Mouse (Mus musculus) kidney, embryonic 14.5 days (tissue): ENCODE data around the gene Nav3. TPM values are rescaled to one million over a fixed set of nuclear protein-coding genes. Genes with fewer than 3 reads are reported as not detected.
"Not testable (repeated sequence)": the region's sequence is repeated elsewhere in the genome, so short reads cannot be mapped to it uniquely, and the experiment has no call there.

Experiments
- ATAC-seq: fragments of 200-750 bp; cut with Nextera tagmentation; 2 replicates; pipeline ENCODE4 v1.8.0; 2017; ENCODE audit warnings: moderate number of reproducible peaks, mild to moderate bottlenecking, moderate TSS enrichment, moderate library complexity; ENCODE audit not compliant: low FRiP score, low TSS enrichment
- H3K27ac ChIP-seq: fragments of 300-500 bp; sonication (generic); 2 replicates; pipeline ENCODE4 v1.5.1; 2014; ENCODE audit warnings: low read depth, mild to moderate bottlenecking, low read length, moderate library complexity, mixed read lengths
- H3K27me3 ChIP-seq: fragments of 300-500 bp; sonication (generic); 2 replicates; pipeline ENCODE4 v1.6.1; 2014; ENCODE audit warnings: mild to moderate bottlenecking, low read length; ENCODE audit not compliant: control insufficient read depth, insufficient read depth
- H3K36me3 ChIP-seq: fragments of 300-500 bp; sonication (generic); 2 replicates; pipeline ENCODE4 v1.6.1; 2014; ENCODE audit warnings: low read length, mixed read lengths; ENCODE audit not compliant: control insufficient read depth, insufficient read depth
- H3K4me1 ChIP-seq: fragments of 300-500 bp; sonication (generic); 2 replicates; pipeline ENCODE4 v1.6.1; 2014; ENCODE audit warnings: low read length, mixed read lengths; ENCODE audit not compliant: control insufficient read depth, insufficient read depth
- H3K4me2 ChIP-seq: fragments of 300-500 bp; sonication (generic); replicated peaks from 2 replicates; pipeline ENCODE4 v1.6.1; 2014; ENCODE audit warnings: low read depth, mild to moderate bottlenecking, low read length
- H3K4me3 ChIP-seq: fragments of 300-500 bp; sonication (generic); 2 replicates; pipeline ENCODE4 v1.5.1; 2014; ENCODE audit warnings: mild to moderate bottlenecking, low read length
- H3K9ac ChIP-seq: fragments of 300-500 bp; sonication (generic); 2 replicates; pipeline ENCODE4 v1.6.1; 2014; ENCODE audit warnings: low read depth, mild to moderate bottlenecking, low read length, moderate library complexity
- H3K9me3 ChIP-seq: fragments of 300-500 bp; sonication (generic); 2 replicates; pipeline ENCODE4 v1.6.1; 2016; ENCODE audit warnings: low read length; ENCODE audit not compliant: control insufficient read depth
- WGBS: fragments of 180-500 bp; shearing (Covaris S2); extraction: QIAGEN DNeasy Blood & Tissue Kit; methylation state at CpG from one replicate; pipeline ENCODE4 v1.1.7; 2014; 5-methylcytosine and 5-hydroxymethylcytosine counted together
- polyA plus RNA-seq: library from polyadenylated mRNA; unstranded; fragments of >200 nt; fragmentation: Nextera tagmentation; extraction: Ambion mirVana; gene quantifications from 2 replicates; pipeline ENCODE4 v1.2.1, GENCODE M21; 2014

The Nav3 gene
- polyA plus RNA-seq, 1 experiment from 2014 or later, result 5.0 TPM

GRCm38 (mm10) chr10:110001328-110001727 lies 454.7 kb downstream of the Nav3 start:
- H3K9ac ChIP-seq, H3K4me2 ChIP-seq, H3K36me3 ChIP-seq, H3K4me1 ChIP-seq, H3K4me3 ChIP-seq, H3K9me3 ChIP-seq, H3K27me3 ChIP-seq: not testable (repeated sequence)
- peak; percentile 24; the same call in 1 of the 2 replicates for ATAC-seq
- peak overlapping the region; percentile 4; the same call in 1 of the 2 replicates for H3K27ac ChIP-seq
- 61% methylated on average over 5 of the region's 5 CpGs for WGBS

GRCm38 (mm10) chr10:110000755-110001247 lies 455.2 kb downstream of the Nav3 start:
- no peaks in the 10 kb centered on the region for H3K9me3 ChIP-seq
- H3K4me2 ChIP-seq, result peak overlapping the region; percentile 17; the same call in 1 of the 2 replicates
- H3K4me1 ChIP-seq, result 0 out of 2 replicates have a peak, but pooled peaks cover 4% of the 10 kb centered on the region
- no peaks in the 10 kb centered on the region for H3K27me3 ChIP-seq
- no peaks in the 10 kb centered on the region for H3K36me3 ChIP-seq
- peak overlapping the region; percentile 73; the same call in 1 of the 2 replicates for H3K27ac ChIP-seq
- WGBS, result 9% methylated on average over 3 of the region's 3 CpGs
- peak; percentile 83 for ATAC-seq
- no peak overlapping the region for H3K9ac ChIP-seq
- H3K4me3 ChIP-seq, result no peak overlapping the region

DNA sequence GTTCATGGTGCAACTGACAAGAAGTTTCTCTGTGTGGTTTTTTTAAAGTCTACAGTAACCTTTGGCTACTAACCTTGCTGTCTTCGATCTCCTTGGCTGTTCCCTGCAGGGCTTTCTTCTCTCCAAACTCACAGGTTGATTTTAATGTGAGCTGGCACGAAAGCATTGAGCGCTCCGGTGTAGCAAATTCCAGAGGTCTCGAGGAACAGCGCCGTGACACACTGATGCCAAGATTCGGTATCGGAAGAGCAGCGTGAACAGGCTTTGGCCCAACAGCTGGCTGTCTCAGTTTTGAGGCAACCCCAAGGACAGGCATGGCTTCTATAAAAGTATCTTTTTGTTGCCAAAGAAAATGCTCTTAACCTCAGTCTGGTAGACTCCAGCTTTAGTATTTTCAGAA lies 456.1 kb downstream of the Nav3 start:
- Histone ChIP-seq H3K4me3 (peak overlapping the region; percentile 21), H3K9me3 (no peaks in the 10 kb centered on the region), H3K4me1 (0 out of 2 replicates have a peak, but pooled peaks cover 4% of the 10 kb centered on the region), H3K27me3 (no peaks in the 10 kb centered on the region), H3K9ac (peak overlapping the region; percentile 37; the same call in 1 of the 2 replicates), H3K36me3 (no peaks in the 10 kb centered on the region), H3K27ac (peak overlapping the region; percentile 73; the same call in 1 of the 2 replicates), H3K4me2 (peak overlapping the region; percentile 36)
- no peak for ATAC-seq
- WGBS, result 59% methylated on average over 10 of the region's 10 CpGs

DNA sequence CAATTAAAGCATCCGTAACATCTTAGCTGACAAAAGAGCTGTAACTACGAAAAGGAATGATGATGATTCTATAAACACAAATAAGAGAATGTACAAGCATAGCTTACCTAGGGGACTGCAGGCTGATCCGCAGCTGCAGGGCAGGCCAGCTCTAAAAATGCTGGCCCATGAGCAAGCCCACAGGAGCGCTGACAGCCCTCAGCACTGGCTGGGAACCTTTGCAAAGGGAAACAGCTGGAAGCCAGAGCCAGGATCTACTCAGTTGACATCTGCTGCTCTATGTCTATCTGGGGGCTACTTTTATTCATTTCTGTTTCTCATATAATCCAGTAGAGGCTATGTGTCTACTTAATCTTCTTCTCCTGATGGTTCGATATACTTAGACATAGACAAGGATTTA lies 461.7 kb downstream of the Nav3 start:
- Histone ChIP-seq H3K4me3 (no peak overlapping the region), H3K36me3 (no peaks in the 10 kb centered on the region), H3K4me2 (no peak overlapping the region), H3K9ac (no peak overlapping the region), H3K9me3 (no peaks in the 10 kb centered on the region), H3K27me3 (no peaks in the 10 kb centered on the region), H3K4me1 (no peaks in the 10 kb centered on the region), H3K27ac (no peak overlapping the region)
- WGBS, result 64% methylated on average over 5 of the region's 5 CpGs
- ATAC-seq, result no peak

GRCm38 (mm10) chr10:109985824-109986485 lies 470.0 kb downstream of the Nav3 start:
- H3K27ac ChIP-seq, result no peak overlapping the region
- no peaks in the 10 kb centered on the region for H3K36me3 ChIP-seq
- H3K4me2 ChIP-seq, result no peak overlapping the region
- no peak overlapping the region for H3K9ac ChIP-seq
- H3K4me1 ChIP-seq, result no peaks in the 10 kb centered on the region
- H3K4me3 ChIP-seq, result no peak overlapping the region
- ATAC-seq, result no peak
- H3K27me3 ChIP-seq, result no peaks in the 10 kb centered on the region
- no peaks in the 10 kb centered on the region for H3K9me3 ChIP-seq
- 81% methylated on average over 8 of the region's 8 CpGs for WGBS

GRCm38 (mm10) chr10:109976351-109976750 lies 479.7 kb downstream of the Nav3 start:
- ATAC-seq, result no peak
- Histone ChIP-seq H3K4me2 (no peak overlapping the region), H3K27ac (no peak overlapping the region), H3K36me3 (no peaks in the 10 kb centered on the region), H3K4me1 (peaks cover 3% of the 10 kb centered on the region; the same call in 1 of the 2 replicates), H3K4me3 (no peak overlapping the region), H3K9me3 (no peaks in the 10 kb centered on the region), H3K9ac (no peak overlapping the region), H3K27me3 (no peaks in the 10 kb centered on the region)
- WGBS, result 66% methylated on average over 8 of the region's 8 CpGs

- Histone ChIP-seq H3K9ac (no peak overlapping the region), H3K4me1 (peaks cover 3% of the 10 kb centered on the region; the same call in 1 of the 2 replicates), H3K9me3 (no peaks in the 10 kb centered on the region), H3K36me3 (no peaks in the 10 kb centered on the region), H3K4me2 (no peak overlapping the region), H3K4me3 (no peak overlapping the region), H3K27ac (no peak overlapping the region), H3K27me3 (no peaks in the 10 kb centered on the region)
- WGBS, result 60% methylated on average over 4 of the region's 4 CpGs
- ATAC-seq, result no peak
Measured at GRCm38 (mm10) chr10:109974177-109974576, 481.8 kb downstream of the Nav3 start.

GRCm38 (mm10) chr10:109973483-109973882 lies 482.5 kb downstream of the Nav3 start:
- Histone ChIP-seq H3K36me3 (no peaks in the 10 kb centered on the region), H3K9me3 (no peaks in the 10 kb centered on the region), H3K4me1 (peaks cover 3% of the 10 kb centered on the region; the same call in 1 of the 2 replicates), H3K9ac (no peak overlapping the region), H3K27ac (no peak overlapping the region), H3K4me3 (no peak overlapping the region), H3K4me2 (no peak overlapping the region), H3K27me3 (no peaks in the 10 kb centered on the region)
- WGBS, result 34% methylated on average over 3 of the region's 3 CpGs
- ATAC-seq, result no peak

DNA sequence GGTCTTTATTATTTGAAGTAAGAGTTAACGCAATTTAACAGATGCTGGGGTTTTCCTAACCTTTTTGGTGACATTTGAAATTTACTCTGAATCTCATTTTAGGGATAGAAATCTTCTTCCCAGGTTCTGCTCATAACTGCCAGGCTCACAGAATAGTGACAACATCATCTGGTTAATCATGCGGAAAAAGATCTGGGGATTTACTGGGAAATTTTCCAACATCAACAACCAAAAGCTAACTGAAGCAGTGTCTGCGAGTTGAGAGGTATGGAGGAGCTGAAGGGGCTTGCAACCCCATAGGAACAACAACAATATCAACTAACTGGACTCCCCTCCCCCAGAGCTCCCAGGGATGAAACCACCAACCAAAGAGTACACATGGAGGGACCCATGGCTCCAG lies 505.7 kb downstream of the Nav3 start:
- H3K4me3 ChIP-seq, result no peak overlapping the region
- peak; percentile 66; the same call in 1 of the 2 replicates for ATAC-seq
- no peak overlapping the region for H3K27ac ChIP-seq
- H3K4me2 ChIP-seq, result no peak overlapping the region
- no peaks in the 10 kb centered on the region for H3K4me1 ChIP-seq
- no peaks in the 10 kb centered on the region for H3K9me3 ChIP-seq
- no peak overlapping the region for H3K9ac ChIP-seq
- no peaks in the 10 kb centered on the region for H3K27me3 ChIP-seq
- H3K36me3 ChIP-seq, result no peaks in the 10 kb centered on the region
- 45% methylated on average over 3 of the region's 3 CpGs for WGBS
